Mouse (Mus musculus) gastrocnemius, postnatal 4 days (tissue): Measurements from ENCODE around the gene N4bp2. TPM values are rescaled to one million over a fixed set of nuclear protein-coding genes. Genes with fewer than 3 reads are reported as not detected.

Experiments used
- DNase-seq, 2 experiments: peaks; one replicate each; pipeline ENCODE4 v3.0.0; 2021 to 2022; ENCODE audit warnings: low spot score in 2 of 2, mixed read lengths in 2 of 2
- total RNA-seq, 2 experiments: library from RNA; stranded (reverse); gene quantifications; 2 replicates each; pipeline ENCODE4 v1.2.3; 2021

The N4bp2 gene
- total RNA-seq, 2 experiments from 2014 or later = 61.3 to 67.5 TPM

DNA sequence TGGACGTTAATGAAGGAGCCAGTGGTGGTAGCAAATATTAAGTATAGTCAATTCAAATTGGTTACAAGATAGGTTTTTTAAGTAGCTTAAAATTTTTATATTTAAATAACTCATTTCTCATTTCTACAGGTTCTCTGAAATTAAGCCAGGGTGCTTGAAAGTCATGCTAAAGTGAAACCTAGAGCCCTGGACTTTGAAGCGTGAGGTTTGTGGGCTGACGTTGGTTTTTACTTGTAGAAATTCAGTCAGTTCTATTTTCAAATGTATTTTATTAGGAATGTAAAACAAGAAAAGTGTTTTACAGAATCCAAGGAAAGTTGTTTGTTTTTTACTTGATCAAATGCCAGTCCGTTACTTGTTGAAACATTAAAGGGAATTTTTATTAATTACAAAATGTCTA lies 63.2 kb downstream of the N4bp2 start:
- no peak for DNase-seq

DNA sequence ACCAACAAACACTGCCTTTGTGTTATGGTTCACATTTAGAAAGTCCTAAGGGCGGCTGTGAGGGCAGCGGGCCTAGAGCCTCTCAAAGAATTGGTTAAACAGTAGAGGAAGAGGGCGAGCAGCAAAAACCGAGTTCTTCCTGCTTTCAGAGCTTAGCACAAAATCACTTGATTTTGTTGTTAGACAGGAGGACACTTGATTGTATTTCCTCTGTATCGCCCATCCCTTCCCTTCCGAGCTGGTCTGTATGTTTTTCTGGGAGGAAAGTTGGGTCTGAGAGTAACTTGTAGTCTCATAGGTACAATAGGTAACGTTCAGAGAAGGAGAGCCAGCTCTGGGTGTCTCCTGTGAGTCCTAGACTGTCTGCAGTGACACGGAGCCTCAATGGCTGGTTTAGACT lies 63.8 kb downstream of the N4bp2 start:
- DNase-seq = no peak

DNA sequence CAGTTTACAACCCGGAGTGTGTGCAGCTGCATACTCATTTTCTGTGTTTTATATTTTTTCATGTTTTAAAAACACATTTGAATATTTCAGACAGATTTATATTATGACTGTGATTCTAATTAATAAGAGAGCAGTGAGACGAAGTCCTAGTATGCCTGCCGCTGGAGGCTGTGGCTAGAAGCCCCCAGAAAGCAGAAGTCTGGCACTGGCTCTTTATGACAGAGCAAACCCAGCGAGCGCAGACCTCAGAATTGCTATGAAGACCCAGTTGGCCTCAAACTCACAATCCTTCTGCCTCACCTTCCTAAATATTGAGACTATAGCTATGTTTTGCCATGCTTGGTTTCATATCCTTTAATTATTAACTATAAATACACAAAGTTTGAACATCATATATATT lies 64.9 kb downstream of the N4bp2 start:
- DNase-seq = no peak

DNA sequence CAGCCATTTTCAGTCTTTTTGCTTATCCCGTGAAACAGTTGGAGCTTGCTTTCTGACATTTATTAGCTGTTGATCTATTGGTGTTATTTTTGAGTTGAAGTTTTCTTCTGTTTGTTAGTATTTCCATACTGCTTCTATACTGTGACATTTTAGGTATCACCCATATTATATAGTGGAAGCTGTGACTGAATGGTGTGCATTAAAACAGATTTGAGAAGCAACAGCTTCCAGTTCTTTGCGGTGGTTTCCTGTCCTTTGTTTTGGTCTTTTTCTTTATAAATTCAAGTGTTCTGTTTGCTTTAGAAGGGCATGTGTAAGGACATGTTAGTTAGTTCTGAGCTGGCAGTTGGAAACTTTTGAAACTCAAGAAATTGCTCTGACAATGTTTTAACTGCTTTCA lies 65.7 kb downstream of the N4bp2 start:
- no peak for DNase-seq

DNA sequence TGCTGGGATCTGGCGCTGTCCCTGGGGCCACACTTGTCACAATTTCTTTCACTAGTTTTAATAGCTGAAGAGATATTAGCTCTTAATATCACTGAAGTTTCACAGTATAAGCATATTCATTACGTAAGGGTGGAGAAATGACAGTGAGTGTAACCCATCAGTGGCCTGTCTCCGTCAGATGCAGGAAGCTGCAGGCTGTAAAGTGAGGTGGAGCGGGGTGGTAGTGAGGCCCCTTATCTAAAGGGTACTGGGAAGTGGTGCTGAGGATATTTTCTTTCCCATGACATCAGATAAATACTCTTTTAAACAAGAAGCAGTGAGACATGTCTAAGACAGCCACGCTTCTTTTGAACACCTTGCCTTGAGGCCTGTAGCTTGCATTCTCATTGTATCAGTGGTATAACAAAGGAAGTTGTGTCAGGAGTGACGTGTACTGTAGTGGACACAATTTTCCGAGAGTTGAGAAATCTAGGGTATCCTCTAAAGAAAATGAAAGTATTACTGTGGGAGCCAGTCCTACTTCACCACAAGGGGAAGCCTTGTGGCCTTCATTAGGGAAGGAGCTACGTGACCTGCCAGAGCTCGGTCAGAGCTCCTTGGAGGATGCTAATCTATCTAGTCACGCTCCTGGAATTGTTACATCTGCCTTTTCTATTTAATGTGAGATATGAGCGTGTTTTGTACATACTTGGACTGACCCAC lies 68.7 kb downstream of the N4bp2 start:
- DNase-seq = no peak

DNA sequence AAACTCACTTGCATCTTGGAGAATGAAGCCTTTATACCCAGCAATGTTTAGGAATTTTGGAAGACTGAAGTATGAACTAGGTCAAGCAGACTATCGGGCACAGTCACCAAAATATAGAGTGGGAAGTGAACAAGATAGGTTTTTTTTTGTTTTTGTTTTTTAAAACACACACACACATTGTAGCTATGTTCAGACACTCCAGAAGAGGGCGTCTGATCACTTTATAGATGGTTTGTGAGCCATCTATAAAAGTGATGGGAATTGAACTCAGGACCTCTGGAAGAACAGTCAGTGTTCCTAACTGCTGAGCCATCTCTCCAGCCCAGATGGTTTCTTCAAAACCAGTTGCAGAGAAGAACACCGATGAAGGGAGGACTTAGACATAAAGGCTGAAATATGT lies 69.8 kb downstream of the N4bp2 start:
- no peak for DNase-seq

DNA sequence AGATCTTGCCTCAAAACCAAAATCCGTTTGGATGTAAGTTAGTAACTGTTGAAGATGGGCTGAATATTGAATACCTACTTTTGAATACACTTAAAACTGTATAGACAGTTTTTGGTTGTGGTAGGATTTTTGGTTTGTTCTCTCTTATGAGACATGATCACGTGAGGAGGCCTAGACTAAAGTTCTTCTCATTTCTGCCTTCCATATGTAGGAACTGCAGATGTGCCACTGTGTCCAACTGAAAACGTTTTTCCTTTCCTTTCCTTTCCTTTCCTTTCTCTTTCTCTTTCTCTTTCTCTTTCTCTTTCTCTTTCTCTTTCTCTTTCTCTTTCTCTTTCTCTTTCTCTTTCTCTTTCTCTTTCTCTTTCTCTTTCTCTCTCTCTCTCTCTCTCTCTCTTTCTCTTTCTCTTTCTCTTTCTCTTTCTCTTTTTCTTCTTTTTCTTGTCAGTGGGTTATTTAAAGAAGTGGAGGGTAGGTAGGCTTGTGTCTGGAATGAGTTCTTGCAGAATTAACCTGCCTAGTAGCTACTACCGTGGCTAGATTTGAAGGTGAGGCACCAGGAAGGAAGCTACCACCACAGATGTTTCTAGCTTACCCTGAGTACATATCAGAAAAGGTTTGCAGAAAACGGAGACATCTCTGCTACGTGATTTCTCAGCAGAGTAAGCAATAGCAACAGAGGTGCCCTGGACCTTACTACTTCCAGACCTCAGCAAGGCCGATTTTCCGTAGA lies 70.6 kb downstream of the N4bp2 start:
- no peak for DNase-seq

DNA sequence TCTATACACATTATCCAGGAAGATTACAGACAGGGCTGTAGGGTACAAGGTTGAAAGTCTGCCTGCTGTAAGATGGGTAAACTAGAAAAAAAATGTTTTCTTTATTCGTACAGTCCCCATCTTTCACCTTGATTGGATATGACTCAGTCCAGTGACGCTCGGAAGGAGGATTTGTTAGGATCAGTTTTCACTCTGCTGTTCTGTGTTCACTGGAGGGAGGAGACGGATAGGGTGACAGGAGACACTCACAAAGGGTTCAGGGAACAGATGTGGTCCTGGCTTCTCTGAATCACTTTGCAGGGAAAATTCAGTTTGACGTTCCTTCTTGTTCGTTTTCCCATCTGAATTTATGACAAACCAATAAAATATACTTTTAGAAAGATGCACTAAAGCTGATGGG lies 74.7 kb downstream of the N4bp2 start:
- no peak for DNase-seq

DNA sequence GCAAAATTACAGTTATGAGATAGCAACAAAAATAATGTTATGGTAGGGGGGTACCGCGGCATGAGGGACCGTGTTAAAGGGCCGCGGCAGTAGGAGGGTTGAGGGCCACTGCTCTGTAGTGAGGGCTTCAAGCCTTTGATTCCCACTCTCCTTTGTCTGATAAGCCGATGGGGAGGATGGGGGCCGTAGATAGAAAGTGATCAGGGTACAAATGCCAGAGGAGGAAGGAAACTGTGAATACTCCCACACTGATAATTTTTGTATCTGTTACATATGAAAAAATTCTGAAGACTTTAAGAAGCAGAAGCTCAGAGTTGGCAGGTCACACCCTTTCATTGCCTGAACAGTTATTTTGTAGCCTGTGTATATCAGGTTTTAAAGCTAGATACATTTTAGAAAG lies 79.6 kb downstream of the N4bp2 start:
- DNase-seq = no peak

DNA sequence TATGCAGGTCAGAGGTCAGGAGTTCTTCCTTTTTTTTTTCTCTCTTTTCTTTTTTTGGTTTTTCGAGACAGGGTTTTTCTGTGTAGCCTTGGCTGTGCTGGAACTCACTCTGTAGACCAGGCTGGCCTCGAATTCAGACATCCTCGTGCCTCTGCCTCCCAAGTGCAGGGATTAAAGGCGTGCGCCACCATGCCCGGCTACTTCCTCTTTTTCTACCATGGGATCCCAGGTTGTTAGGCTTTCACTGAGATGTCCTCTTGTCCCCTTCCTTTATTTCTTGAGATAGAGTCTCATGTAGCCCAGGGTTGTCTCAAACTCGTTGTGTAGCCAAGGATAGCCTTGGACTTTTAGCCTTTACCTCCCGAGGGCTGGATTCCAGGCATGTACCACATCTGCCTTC lies 83.2 kb downstream of the N4bp2 start:
- no peak for DNase-seq

DNA sequence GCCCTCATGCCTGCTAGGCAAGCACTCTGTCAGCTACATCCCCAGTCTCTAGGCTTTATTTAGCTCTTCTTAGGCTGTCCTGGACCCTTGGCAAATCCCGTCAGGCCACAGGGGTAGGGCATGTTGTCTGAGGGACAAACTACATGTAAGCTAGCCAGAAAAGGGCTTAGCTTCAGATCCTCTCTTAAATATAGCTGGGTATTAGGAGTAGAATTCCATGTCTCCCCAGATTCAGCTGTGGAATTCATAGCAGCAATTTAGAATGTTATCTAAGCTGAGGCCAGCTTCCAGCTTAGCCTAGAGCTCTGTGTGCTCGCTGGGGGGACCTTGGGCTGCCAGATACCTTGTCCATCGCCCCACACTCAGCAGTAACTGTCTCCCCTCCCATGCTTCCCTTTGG lies 83.6 kb downstream of the N4bp2 start:
- DNase-seq = no peak

DNA sequence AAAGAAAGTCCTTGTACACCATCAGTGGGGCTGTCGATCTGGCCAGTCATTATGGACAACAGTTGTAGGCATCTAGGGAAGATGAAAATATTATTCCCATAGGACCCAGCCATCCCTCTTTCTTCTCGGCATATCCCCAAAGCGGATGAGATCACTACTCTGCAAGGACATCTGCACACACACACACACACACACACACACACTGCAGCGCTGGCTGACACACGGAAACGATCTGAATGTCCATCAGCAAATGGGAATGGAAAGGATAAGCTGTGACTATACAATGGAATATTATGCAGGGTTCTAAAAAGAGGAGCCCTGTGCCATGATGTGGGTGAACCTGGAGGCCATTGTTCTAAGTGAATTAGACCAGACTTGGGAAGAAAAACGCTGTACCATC lies 84.3 kb downstream of the N4bp2 start:
- DNase-seq = no peak

DNA sequence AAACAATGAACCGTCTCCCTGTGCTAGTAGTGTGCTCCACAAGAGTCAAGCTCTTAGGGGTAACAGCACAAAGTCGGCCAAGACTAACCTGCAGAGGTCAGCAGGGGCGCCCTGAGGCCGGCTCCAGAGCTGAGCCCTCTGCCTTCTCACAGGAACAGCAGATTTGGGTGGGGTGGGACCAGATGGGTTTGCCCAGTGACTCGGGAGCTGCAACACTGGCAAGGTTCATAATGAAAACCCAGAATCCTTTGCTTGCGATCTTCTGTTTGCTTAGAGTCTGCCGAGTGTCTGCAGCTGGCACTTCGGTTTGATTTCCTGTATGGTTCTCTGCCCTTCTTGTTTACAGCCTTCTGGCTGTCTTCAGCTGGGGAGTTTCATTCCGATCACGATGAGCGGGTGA lies 87.4 kb downstream of the N4bp2 start:
- DNase-seq = no peak

DNA sequence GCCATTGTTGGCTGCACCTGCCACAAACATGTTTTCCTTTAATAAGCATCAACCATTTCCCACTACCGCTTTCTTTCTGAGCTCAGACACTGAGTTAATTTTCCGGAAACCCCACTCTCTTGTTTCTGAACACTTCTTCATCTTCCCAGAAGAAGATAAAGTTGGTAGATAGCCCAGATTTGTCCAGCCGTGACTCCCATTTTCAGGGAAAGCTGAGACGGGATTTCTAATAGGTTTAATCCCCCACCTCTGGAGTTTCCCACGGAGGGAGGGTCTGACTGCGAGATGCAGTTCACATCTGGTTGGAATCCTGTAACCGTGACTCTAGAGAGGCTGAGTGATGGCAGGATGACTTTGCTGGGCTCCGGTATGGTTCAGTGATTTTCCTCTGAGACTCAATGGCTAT lies 91.5 kb downstream of the N4bp2 start:
- DNase-seq = no peak

DNA sequence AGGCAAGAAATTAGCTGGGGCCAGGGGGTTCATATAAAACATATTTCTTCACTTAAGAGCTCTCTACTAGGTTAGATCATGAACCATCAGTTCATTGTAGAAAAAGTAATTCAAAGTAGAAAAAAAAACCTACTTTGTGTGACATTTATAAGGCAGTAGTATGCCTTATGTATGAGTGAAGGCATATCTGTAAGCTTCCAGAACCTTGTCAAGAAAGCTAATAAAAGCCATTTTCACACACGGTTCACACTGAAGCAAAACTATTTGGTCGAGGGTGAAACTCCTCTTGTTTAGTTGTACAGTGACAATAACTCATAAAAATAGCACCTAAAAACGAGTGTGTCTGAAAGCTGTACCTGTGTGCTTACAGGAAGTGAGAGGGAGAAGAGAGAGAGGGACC lies 92.2 kb downstream of the N4bp2 start:
- DNase-seq = no peak

DNA sequence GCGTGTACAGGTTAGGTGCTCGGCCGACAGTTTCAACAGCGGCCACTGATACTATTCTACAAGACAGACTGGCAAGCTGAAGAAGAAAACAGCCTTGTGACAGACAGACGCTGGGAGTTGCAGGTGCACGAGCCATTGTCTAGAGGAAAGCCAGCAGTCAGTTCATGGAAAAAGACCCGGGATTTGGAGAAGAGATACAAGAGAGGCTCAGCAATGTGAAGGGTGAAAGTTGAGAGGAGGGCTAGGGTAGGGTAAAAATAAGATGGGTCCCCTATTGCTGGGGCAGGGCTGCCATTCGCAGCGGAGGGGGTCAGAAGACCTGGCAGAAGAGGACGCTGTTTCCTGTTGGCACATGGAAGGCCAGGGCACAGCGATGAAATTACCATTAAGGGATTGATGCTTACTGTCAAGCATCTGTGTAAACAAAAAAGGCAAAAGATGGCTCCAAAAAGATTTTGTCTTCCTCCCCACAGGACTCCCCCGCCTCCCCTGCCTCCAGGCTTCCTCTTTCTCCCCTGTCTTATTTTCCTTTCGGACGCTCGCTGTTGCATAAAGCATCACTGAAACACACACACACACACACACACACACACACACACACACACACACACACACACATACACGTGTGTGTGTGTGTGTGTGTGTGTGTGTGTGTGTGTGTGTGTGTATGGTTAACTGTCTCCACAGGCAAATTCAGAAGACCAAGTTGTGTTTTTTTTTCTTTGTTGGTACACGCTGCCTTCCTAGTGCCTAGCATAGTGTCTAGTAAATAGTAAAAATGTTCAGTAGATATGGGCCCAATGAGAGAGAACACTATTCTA lies 93.5 kb downstream of the N4bp2 start:
- DNase-seq = no peak

DNA sequence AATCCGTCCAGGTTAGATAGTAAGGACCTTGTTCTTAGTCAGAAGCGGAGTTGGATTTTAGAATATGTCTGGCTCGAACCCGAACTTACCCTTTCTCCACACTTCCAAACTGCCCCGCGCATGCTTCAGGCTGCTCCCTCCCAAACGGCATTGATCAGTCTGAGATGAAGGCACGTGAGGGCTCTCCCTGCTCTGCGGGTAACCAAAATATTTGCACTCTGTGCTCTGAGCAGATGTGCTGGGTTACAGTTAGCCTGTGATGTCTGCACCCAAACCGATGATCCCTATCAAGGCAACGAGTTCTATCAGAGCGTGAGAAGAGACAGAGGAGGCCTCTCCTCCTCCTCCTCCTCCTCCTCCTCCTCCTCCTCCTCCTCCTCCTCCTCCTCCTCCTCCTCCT lies 94.6 kb downstream of the N4bp2 start:
- no peak for DNase-seq

DNA sequence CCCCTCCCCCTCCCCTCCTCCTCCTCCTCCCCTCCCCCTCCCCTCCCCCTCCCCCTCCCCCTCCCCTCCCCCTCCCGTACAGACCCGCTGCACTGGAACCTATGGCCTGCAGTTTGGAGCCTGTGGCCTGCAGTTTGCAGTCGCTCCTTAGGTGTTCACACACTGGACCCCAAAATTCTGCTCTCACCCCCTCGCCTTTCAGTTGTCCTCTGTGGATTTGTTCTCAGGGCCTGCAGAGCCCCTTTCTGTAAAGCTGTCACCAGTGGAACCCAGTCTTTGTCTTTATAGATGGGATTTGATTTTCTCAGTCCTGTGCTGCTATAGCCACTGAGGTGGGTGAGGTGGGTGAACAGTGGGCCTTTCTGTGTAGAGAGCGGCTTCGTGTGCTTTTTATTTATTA lies 95.0 kb downstream of the N4bp2 start:
- DNase-seq = no peak

DNA sequence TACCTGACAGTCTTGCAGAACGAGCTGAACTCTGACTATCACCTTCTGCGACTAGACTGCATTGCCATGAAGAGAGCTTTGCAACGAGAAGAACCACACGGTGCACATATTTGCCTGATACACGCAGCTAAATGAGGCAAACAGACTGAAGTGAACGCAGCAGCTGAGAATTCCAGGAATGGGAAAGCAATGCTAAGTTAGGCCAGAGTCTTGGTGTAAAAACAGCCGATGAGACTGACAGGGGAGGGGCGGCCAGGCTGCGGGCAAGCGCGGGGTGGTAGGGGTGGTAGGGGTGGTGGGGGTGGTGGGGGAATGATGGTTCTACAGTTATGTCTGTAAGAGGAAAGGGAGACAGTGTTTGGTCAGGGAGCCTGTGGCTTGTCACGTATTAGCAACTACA lies 95.6 kb downstream of the N4bp2 start:
- peak in 1 of 2 experiments; percentile 53 for DNase-seq

DNA sequence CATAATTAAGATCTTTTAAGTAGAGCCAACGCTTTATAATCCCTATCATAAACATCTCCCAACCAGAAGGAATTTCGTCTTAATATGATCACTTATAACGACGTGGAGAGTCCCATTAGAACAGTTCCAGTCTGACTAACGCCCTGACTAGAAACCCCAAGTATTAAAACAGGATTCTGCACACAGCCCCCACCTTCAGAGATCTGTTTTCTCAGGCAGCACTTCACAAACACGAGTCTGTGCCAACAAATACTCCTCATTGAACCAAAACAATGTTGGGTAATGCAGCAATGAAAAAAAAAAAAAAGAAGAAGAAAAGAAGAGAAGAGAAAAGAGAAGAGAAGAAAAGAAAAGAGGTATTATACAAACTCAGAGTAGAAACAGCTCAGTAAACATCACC lies 96.1 kb downstream of the N4bp2 start:
- DNase-seq = no peak

DNA sequence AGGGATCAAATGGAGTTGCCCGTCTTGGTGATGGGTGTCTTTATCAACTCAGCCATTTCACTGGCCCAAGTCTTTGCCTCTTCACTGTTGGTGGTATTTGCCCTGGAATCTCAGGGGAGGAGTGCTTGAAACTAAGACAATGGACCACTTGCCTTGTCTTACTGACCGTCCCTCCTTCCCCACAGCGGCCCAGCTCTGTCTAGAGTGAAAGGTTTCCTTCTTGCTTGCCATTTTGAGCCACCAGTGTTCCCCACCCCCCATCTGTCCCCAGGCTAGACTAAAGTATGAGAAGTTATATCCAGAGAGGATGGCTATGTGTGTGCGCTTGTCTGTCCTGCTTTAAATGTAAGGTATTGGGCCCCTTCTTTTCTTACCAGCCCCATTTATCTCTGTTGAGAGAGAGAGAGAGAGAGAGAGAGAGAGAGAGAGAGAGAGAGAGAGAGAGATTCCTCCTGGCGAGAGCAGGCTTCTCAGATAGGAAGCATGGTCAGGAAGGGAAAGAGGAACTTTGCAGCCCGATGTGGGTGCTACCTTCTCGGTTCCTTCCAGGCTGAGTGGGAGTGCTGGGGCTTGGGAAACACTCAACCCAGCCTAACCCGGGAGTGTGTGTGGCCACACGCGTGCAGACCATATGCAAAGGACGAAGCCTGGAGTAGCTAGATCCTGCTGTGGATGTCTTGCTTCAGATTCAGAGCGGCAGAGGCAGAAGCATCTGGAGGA lies 97.1 kb downstream of the N4bp2 start:
- DNase-seq = no peak
